ENCODE assay signal across 9 mouse cellular contexts in genomic region chr5:135533431-135533830, GRCm38 (mm10). TPM values are rescaled to one million over a fixed set of nuclear protein-coding genes. Genes with fewer than 3 reads are reported as not detected.
A peak's percentile ranks its signal among the peaks of the same experiment; 100 is the strongest.
DNase-seq lines count a peak whose midpoint lies in the region; ATAC-seq lines count a peak whose summit lies in the region.
"Had no signal": no experiment of that assay in that cellular context is flagged by ENCODE, and none has a peak within 500 bp of the region (broad histone marks: within the 10 kb centered on the region; RNA-seq: fewer than 3 reads in every experiment).

No protein-coding gene starts in this region.

- no peak overlapping the region for H3K9ac ChIP-seq in hindbrain, embryonic 12.5 days
- H3K9ac ChIP-seq: neural tube, embryonic 12.5 days had no signal

- peak; percentile 67 to 80 for DNase-seq in adrenal gland, adult (ENCODE audit: inconsistent age in 2 of 2, low spot score in 1 of 2)
- no peak for DNase-seq in adrenal gland, postnatal 4 days (ENCODE audit: low spot score in 2 of 2)
- DNase-seq in adrenal gland, postnatal 25 days = peak; percentile 35
- DNase-seq in heart, postnatal 10 days = peak; percentile 84 to 85
- DNase-seq in lung, postnatal 10 days = peak; percentile 93
- DNase-seq in right cerebral cortex, postnatal 25 days = no peak

- H3K27ac ChIP-seq in hindbrain, embryonic 12.5 days = no peak overlapping the region
- H3K27ac ChIP-seq: neural tube, embryonic 12.5 days had no signal

- H3K4me3 ChIP-seq in hindbrain, embryonic 12.5 days = no peak overlapping the region
- H3K4me3 ChIP-seq: neural tube, embryonic 12.5 days had no signal

- ATAC-seq in hindbrain, embryonic 12.5 days (ENCODE audit: low FRiP score) = no peak
- no peak for ATAC-seq in monocyte, adult 5-6 weeks (replicated peaks; ENCODE audit: insufficient number of reproducible peaks, low FRiP score, low TSS enrichment, poor library complexity, severe bottlenecking)

- H3K27me3 ChIP-seq in hindbrain, embryonic 12.5 days = no peaks in the 10 kb centered on the region
- H3K27me3 ChIP-seq: neural tube, embryonic 12.5 days had no signal

- H3K9me3 ChIP-seq in hindbrain, embryonic 12.5 days (replicated peaks) = no peaks in the 10 kb centered on the region
- H3K9me3 ChIP-seq: neural tube, embryonic 12.5 days had no signal

- 0 out of 2 replicates have a peak, but pooled peaks cover 2% of the 10 kb centered on the region for H3K4me1 ChIP-seq in hindbrain, embryonic 12.5 days
- H3K4me1 ChIP-seq: neural tube, embryonic 12.5 days had no signal

- H3K4me2 ChIP-seq in hindbrain, embryonic 12.5 days (replicated peaks) = no peak overlapping the region
- H3K4me2 ChIP-seq: neural tube, embryonic 12.5 days had no signal

- intact Hi-C loops in heart, postnatal 10 days (cut with DNase I) = no loop called here

- WGBS in hindbrain, embryonic 12.5 days = 78% methylated on average over 10 of the region's 10 CpGs

- H3K36me3 ChIP-seq in hindbrain, embryonic 12.5 days = no peaks in the 10 kb centered on the region

RNA-seq across cellular contexts. Expression of gene Hip1, which starts 11.5 kb away (rescaled TPM):
- total RNA-seq in adrenal gland, postnatal 4 days (2021) = 10 to 100 TPM; 44.4 TPM
- 24.3 and 27.1 TPM in 2 replicates for total RNA-seq in adrenal gland, postnatal 25 days (2021)
- 10 to 100 TPM; 43.3 to 51.8 TPM for total RNA-seq in heart, postnatal 10 days (2021)
- polyA plus RNA-seq in hindbrain, embryonic 12.5 days (2016; fragmentation: Nextera tagmentation; extraction: Ambion mirVana) = 67.8 and 68.0 TPM in 2 replicates
- total RNA-seq in monocyte, adult 5-6 weeks (2017) = 136 to 193 TPM (median 152 TPM) in 3 replicates

RNA-seq across cellular contexts. Expression of gene Ccl26, which starts 29.9 kb away (rescaled TPM):
- total RNA-seq in adrenal gland, postnatal 4 days (2021) = not detected
- total RNA-seq in adrenal gland, postnatal 25 days (2021) = not detected in 2 replicates
- not detected for total RNA-seq in heart, postnatal 10 days (2021)
- not detected in 2 replicates for polyA plus RNA-seq in hindbrain, embryonic 12.5 days (2016; fragmentation: Nextera tagmentation; extraction: Ambion mirVana)
- total RNA-seq in monocyte, adult 5-6 weeks (2017) = not detected in 3 replicates
- polyA plus RNA-seq: neural tube, embryonic 12.5 days had no signal

RNA-seq across cellular contexts. Expression of gene Ccl24, which starts 39.4 kb away (rescaled TPM):
- total RNA-seq in adrenal gland, postnatal 4 days (2021) = 1 to 10 TPM; 2.4 to 3.0 TPM
- 0.61 TPM in 1 of 2 replicates, not detected in the other for total RNA-seq in adrenal gland, postnatal 25 days (2021)
- total RNA-seq in heart, postnatal 10 days (2021) = 1 to 10 TPM; 1.2 to 1.8 TPM
- polyA plus RNA-seq in hindbrain, embryonic 12.5 days (2016; fragmentation: Nextera tagmentation; extraction: Ambion mirVana) = 2.0 and 3.1 TPM in 2 replicates
- not detected in 3 replicates for total RNA-seq in monocyte, adult 5-6 weeks (2017)

Comparison
In these comparisons a context has a peak if more than half of its experiments do, and no peak if none do; other contexts are left out.
1. DNase-seq: peak in adrenal gland, adult (2 of 2), adrenal gland, postnatal 25 days (single experiment), heart, postnatal 10 days (2 of 2) and lung, postnatal 10 days (single experiment); none in adrenal gland, postnatal 4 days (0 of 2) and right cerebral cortex, postnatal 25 days (single experiment).